Mouse (Mus musculus) layer of hippocampus, postnatal 10 days (tissue): ENCODE data around the gene Glt1d1. TPM values are rescaled to one million over a fixed set of nuclear protein-coding genes. Genes with fewer than 3 reads are reported as not detected.

Experiments used
- DNase-seq, 2 experiments: peaks; one replicate each; pipeline ENCODE4 v3.0.0; 2021; ENCODE audit warnings: low spot score in 2 of 2
- long read RNA-seq: library from polyadenylated mRNA; stranded (forward); transcript quantifications from one replicate; pipeline ENCODE4 v2.0.0, GENCODE M21; 2023
- total RNA-seq, 2 experiments: library from RNA; stranded (reverse); gene quantifications; 2 replicates each; pipeline ENCODE4 v1.2.3; 2021

Gene Glt1d1
- total RNA-seq = 10 to 100 TPM; 19.1 to 21.6 TPM
- long read RNA-seq, partial matches to known transcripts = 0 of 1 reads
- long read RNA-seq, other reads (novel, unspliced or antisense) = 1 of 1 reads

GRCm38 (mm10) chr5:127632167-127633145 is at the start of gene Glt1d1, which contains the start of gene Slc15a4:
TSS of gene Glt1d1 (plus strand) at chr5:127632262.
TSS of gene Slc15a4 (minus strand) at chr5:127632897.
- DNase-seq = peak; percentile 33 to 51

- DNase-seq = no peak
Measured at GRCm38 (mm10) chr5:127583658-127584057, 48.4 kb upstream of the Glt1d1 start.

GRCm38 (mm10) chr5:127587854-127588253 is 44.2 kb upstream of the Glt1d1 start:
- DNase-seq = no peak

- DNase-seq = no peak
Measured at GRCm38 (mm10) chr5:127592406-127592805, 39.7 kb upstream of the Glt1d1 start.

- DNase-seq = peak; percentile 58
Measured at GRCm38 (mm10) chr5:127592854-127593253, 39.2 kb upstream of the Glt1d1 start.

- no peak for DNase-seq
Measured at GRCm38 (mm10) chr5:127595676-127596075, 36.4 kb upstream of the Glt1d1 start.

GRCm38 (mm10) chr5:127596862-127597261 is 35.2 kb upstream of the Glt1d1 start:
- DNase-seq = no peak

GRCm38 (mm10) chr5:127602996-127603395 is 29.1 kb upstream of the Glt1d1 start:
- DNase-seq = no peak

- DNase-seq = no peak
Measured at GRCm38 (mm10) chr5:127607507-127607906, 24.6 kb upstream of the Glt1d1 start.

- no peak for DNase-seq
Measured at GRCm38 (mm10) chr5:127609191-127609714, 22.8 kb upstream of the Glt1d1 start.

- no peak for DNase-seq
Measured at GRCm38 (mm10) chr5:127610787-127611509, 21.1 kb upstream of the Glt1d1 start.

- DNase-seq = no peak
Measured at GRCm38 (mm10) chr5:127611881-127612280, 20.2 kb upstream of the Glt1d1 start.

GRCm38 (mm10) chr5:127612397-127612796 is 19.7 kb upstream of the Glt1d1 start:
- DNase-seq = no peak

- no peak for DNase-seq
Measured at GRCm38 (mm10) chr5:127615459-127615858, 16.6 kb upstream of the Glt1d1 start.

- DNase-seq = no peak
Measured at GRCm38 (mm10) chr5:127616151-127616550, 15.9 kb upstream of the Glt1d1 start.

GRCm38 (mm10) chr5:127616884-127617635 is 15.0 kb upstream of the Glt1d1 start:
- DNase-seq = peak; percentile 98 to 99

GRCm38 (mm10) chr5:127618834-127619233 is 13.2 kb upstream of the Glt1d1 start:
- no peak for DNase-seq

- no peak for DNase-seq
Measured at GRCm38 (mm10) chr5:127620371-127620770, 11.7 kb upstream of the Glt1d1 start.

GRCm38 (mm10) chr5:127621108-127621507 is 11.0 kb upstream of the Glt1d1 start:
- DNase-seq = no peak

- DNase-seq = no peak
Measured at GRCm38 (mm10) chr5:127624427-127625213, 7.4 kb upstream of the Glt1d1 start.
